Mouse (Mus musculus): ENCODE data around the gene Gpr83.

Gene Gpr83

GRCm38 (mm10) chr9:14859868-14860639 is at the start of gene Gpr83:
Gpr83 (plus strand) TSS chr9:14860210.
- DNase-seq (ENCODE audit: low spot score in 2 of 2): peak; percentile 69 to 70

- DNase-seq (ENCODE audit: low spot score in 2 of 2): no peak
Observed at GRCm38 (mm10) chr9:14821396-14821795, 38.6 kb upstream of the Gpr83 start.

GRCm38 (mm10) chr9:14824840-14825239 is 35.2 kb upstream of the Gpr83 start:
- no peak for DNase-seq (ENCODE audit: low spot score in 2 of 2)

GRCm38 (mm10) chr9:14827875-14828274 is 32.1 kb upstream of the Gpr83 start:
- no peak for DNase-seq (ENCODE audit: low spot score in 2 of 2)

- DNase-seq (ENCODE audit: low spot score in 2 of 2): no peak
Observed at GRCm38 (mm10) chr9:14832046-14832445, 28.0 kb upstream of the Gpr83 start.

GRCm38 (mm10) chr9:14835335-14836075 is 24.5 kb upstream of the Gpr83 start:
- no peak for DNase-seq (ENCODE audit: low spot score in 2 of 2)

- no peak for DNase-seq (ENCODE audit: low spot score in 2 of 2)
Observed at GRCm38 (mm10) chr9:14839527-14839926, 20.5 kb upstream of the Gpr83 start.

GRCm38 (mm10) chr9:14839970-14840369 is 20.0 kb upstream of the Gpr83 start:
- DNase-seq (ENCODE audit: low spot score in 2 of 2): no peak

GRCm38 (mm10) chr9:14841878-14842761 is 17.9 kb upstream of the Gpr83 start:
- DNase-seq (ENCODE audit: low spot score in 2 of 2): no peak

GRCm38 (mm10) chr9:14843311-14843857 is 16.6 kb upstream of the Gpr83 start:
- DNase-seq (ENCODE audit: low spot score in 2 of 2): no peak

GRCm38 (mm10) chr9:14843901-14844300 is 16.1 kb upstream of the Gpr83 start:
- no peak for DNase-seq (ENCODE audit: low spot score in 2 of 2)

GRCm38 (mm10) chr9:14846428-14846827 is 13.6 kb upstream of the Gpr83 start:
- no peak for DNase-seq (ENCODE audit: low spot score in 2 of 2)

GRCm38 (mm10) chr9:14848267-14848935 is 11.6 kb upstream of the Gpr83 start:
- no peak for DNase-seq (ENCODE audit: low spot score in 2 of 2)

- DNase-seq (ENCODE audit: low spot score in 2 of 2): no peak
Observed at GRCm38 (mm10) chr9:14854585-14854984, 5.4 kb upstream of the Gpr83 start.

GRCm38 (mm10) chr9:14856922-14857654 is 2.9 kb upstream of the Gpr83 start:
- DNase-seq (ENCODE audit: low spot score in 2 of 2): no peak

GRCm38 (mm10) chr9:14858170-14858706 is 1.8 kb upstream of the Gpr83 start:
- DNase-seq (ENCODE audit: low spot score in 2 of 2): no peak

- DNase-seq (ENCODE audit: low spot score in 2 of 2): no peak
Observed at GRCm38 (mm10) chr9:14858782-14859181, 1.2 kb upstream of the Gpr83 start.

- no peak for DNase-seq (ENCODE audit: low spot score in 2 of 2)
Observed at GRCm38 (mm10) chr9:14863126-14863525, 3.1 kb downstream of the Gpr83 start.

GRCm38 (mm10) chr9:14864726-14865125 is 4.7 kb downstream of the Gpr83 start:
- no peak for DNase-seq (ENCODE audit: low spot score in 2 of 2)

GRCm38 (mm10) chr9:14866957-14867356 is 6.9 kb downstream of the Gpr83 start:
- DNase-seq (ENCODE audit: low spot score in 2 of 2): peak; percentile 45 to 79
